Mouse (Mus musculus): ENCODE data around the gene Baiap3. TPM values are rescaled to one million over a fixed set of nuclear protein-coding genes. Genes with fewer than 3 reads are reported as not detected.

Gene Baiap3
- polyA plus RNA-seq, 1 experiment from 2014 or later, result 1.8 TPM

- H3K36me3 ChIP-seq (ENCODE audit: control insufficient read depth, insufficient read depth, low read length), result no peaks in the 10 kb centered on the region
- 34% methylated on average over 10 of the region's 10 CpGs for WGBS
- H3K9me3 ChIP-seq (ENCODE audit: control insufficient read depth, low read length), result no peaks in the 10 kb centered on the region
- peak overlapping the region; percentile 29; the same call in 1 of the 2 replicates for H3K9ac ChIP-seq (ENCODE audit: low read length)
- H3K4me2 ChIP-seq (ENCODE audit: low read depth), result 0 out of 2 replicates have a peak overlapping the region, but pooled peaks have one; percentile 9
- DNase-seq (ENCODE audit: low spot score) (peak; percentile 29), ATAC-seq (ENCODE audit: insufficient read depth, low FRiP score, low TSS enrichment) (no peak)
- H3K27me3 ChIP-seq (ENCODE audit: control insufficient read depth, insufficient read depth, low read length), result peaks cover 17% of the 10 kb centered on the region
- H3K4me1 ChIP-seq (ENCODE audit: control insufficient read depth, insufficient read depth, low read length), result peaks cover 18% of the 10 kb centered on the region
- no peak overlapping the region for H3K4me3 ChIP-seq (ENCODE audit: low read depth, low read length)
- no peak overlapping the region for H3K27ac ChIP-seq (ENCODE audit: low read depth, low read length)
Observed at GRCm38 (mm10) chr17:25253760-25254159, 2.4 kb downstream of the Baiap3 start.

- Histone ChIP-seq H3K4me2 (ENCODE audit: low read depth) (no peak overlapping the region), H3K4me1 (ENCODE audit: control insufficient read depth, insufficient read depth, low read length) (peaks cover 18% of the 10 kb centered on the region), H3K9ac (ENCODE audit: low read length) (no peak overlapping the region), H3K36me3 (ENCODE audit: control insufficient read depth, insufficient read depth, low read length) (no peaks in the 10 kb centered on the region), H3K9me3 (ENCODE audit: control insufficient read depth, low read length) (no peaks in the 10 kb centered on the region), H3K27ac (ENCODE audit: low read depth, low read length) (no peak overlapping the region), H3K27me3 (ENCODE audit: control insufficient read depth, insufficient read depth, low read length) (peaks cover 17% of the 10 kb centered on the region), H3K4me3 (ENCODE audit: low read depth, low read length) (no peak overlapping the region)
- DNase-seq (ENCODE audit: low spot score), result peak; percentile 24
- WGBS, result 38% methylated on average over 3 of the region's 3 CpGs
- no peak for ATAC-seq (ENCODE audit: insufficient read depth, low FRiP score, low TSS enrichment)
Observed at GRCm38 (mm10) chr17:25252643-25253042, 3.5 kb downstream of the Baiap3 start.

GRCm38 (mm10) chr17:25250181-25250835 lies 5.9 kb downstream of the Baiap3 start:
- Histone ChIP-seq H3K4me3 (ENCODE audit: low read depth, low read length) (no peak overlapping the region), H3K4me1 (ENCODE audit: control insufficient read depth, insufficient read depth, low read length) (peaks cover 9% of the 10 kb centered on the region; the same call in 1 of the 2 replicates), H3K36me3 (ENCODE audit: control insufficient read depth, insufficient read depth, low read length) (no peaks in the 10 kb centered on the region), H3K27me3 (ENCODE audit: control insufficient read depth, insufficient read depth, low read length) (peaks cover 6% of the 10 kb centered on the region), H3K27ac (ENCODE audit: low read depth, low read length) (no peak overlapping the region), H3K4me2 (ENCODE audit: low read depth) (no peak overlapping the region), H3K9me3 (ENCODE audit: control insufficient read depth, low read length) (no peaks in the 10 kb centered on the region), H3K9ac (ENCODE audit: low read length) (no peak overlapping the region)
- 78% methylated on average over 8 of the region's 8 CpGs for WGBS
- ATAC-seq (ENCODE audit: insufficient read depth, low FRiP score, low TSS enrichment) (no peak), DNase-seq (ENCODE audit: low spot score) (no peak)

- no peak overlapping the region for H3K4me2 ChIP-seq (ENCODE audit: low read depth)
- WGBS, result 83% methylated on average over 18 of the region's 18 CpGs
- H3K9ac ChIP-seq (ENCODE audit: low read length), result no peak overlapping the region
- DNase-seq (ENCODE audit: low spot score) (no peak), ATAC-seq (ENCODE audit: insufficient read depth, low FRiP score, low TSS enrichment) (no peak)
- no peak overlapping the region for H3K27ac ChIP-seq (ENCODE audit: low read depth, low read length)
- no peaks in the 10 kb centered on the region for H3K27me3 ChIP-seq (ENCODE audit: control insufficient read depth, insufficient read depth, low read length)
- H3K4me3 ChIP-seq (ENCODE audit: low read depth, low read length), result no peak overlapping the region
- H3K9me3 ChIP-seq (ENCODE audit: control insufficient read depth, low read length), result no peaks in the 10 kb centered on the region
- H3K36me3 ChIP-seq (ENCODE audit: control insufficient read depth, insufficient read depth, low read length), result peaks cover 11% of the 10 kb centered on the region
- 0 out of 2 replicates have a peak, but pooled peaks cover 2% of the 10 kb centered on the region for H3K4me1 ChIP-seq (ENCODE audit: control insufficient read depth, insufficient read depth, low read length)
Observed at GRCm38 (mm10) chr17:25248033-25248750, 8.0 kb downstream of the Baiap3 start.

- no peak overlapping the region for H3K4me2 ChIP-seq (ENCODE audit: low read depth)
- no peak overlapping the region for H3K9ac ChIP-seq (ENCODE audit: low read length)
- no peak overlapping the region for H3K4me3 ChIP-seq (ENCODE audit: low read depth, low read length)
- peaks cover 14% of the 10 kb centered on the region for H3K36me3 ChIP-seq (ENCODE audit: control insufficient read depth, insufficient read depth, low read length)
- H3K27ac ChIP-seq (ENCODE audit: low read depth, low read length), result no peak overlapping the region
- no peaks in the 10 kb centered on the region for H3K27me3 ChIP-seq (ENCODE audit: control insufficient read depth, insufficient read depth, low read length)
- DNase-seq (ENCODE audit: low spot score) (no peak), ATAC-seq (ENCODE audit: insufficient read depth, low FRiP score, low TSS enrichment) (no peak)
- WGBS, result 85% methylated on average over 16 of the region's 16 CpGs
- peaks cover 5% of the 10 kb centered on the region for H3K4me1 ChIP-seq (ENCODE audit: control insufficient read depth, insufficient read depth, low read length)
- no peaks in the 10 kb centered on the region for H3K9me3 ChIP-seq (ENCODE audit: control insufficient read depth, low read length)
Observed at GRCm38 (mm10) chr17:25244239-25244638, 11.9 kb downstream of the Baiap3 start.

GRCm38 (mm10) chr17:25243131-25243780 lies 12.9 kb downstream of the Baiap3 start:
- WGBS, result 90% methylated on average over 11 of the region's 11 CpGs
- no peaks in the 10 kb centered on the region for H3K27me3 ChIP-seq (ENCODE audit: control insufficient read depth, insufficient read depth, low read length)

GRCm38 (mm10) chr17:25239695-25240636 lies 16.2 kb downstream of the Baiap3 start, which contains the start of the genes Gnptg and Tsr3:
TSS of gene Gnptg (minus strand) at chr17:25240124.
TSS of gene Tsr3 (plus strand) at chr17:25240170.
- Histone ChIP-seq H3K9ac (ENCODE audit: low read length) (peak within 1 kb of the TSS; percentile 85), H3K4me1 (ENCODE audit: control insufficient read depth, insufficient read depth, low read length) (peaks cover 8% of the 10 kb centered on the region), H3K9me3 (ENCODE audit: control insufficient read depth, low read length) (no peaks in the 10 kb centered on the region), H3K27ac (ENCODE audit: low read depth, low read length) (peak within 1 kb of the TSS; percentile 49), H3K27me3 (ENCODE audit: control insufficient read depth, insufficient read depth, low read length) (no peaks in the 10 kb centered on the region), H3K4me2 (ENCODE audit: low read depth) (peak within 1 kb of the TSS; percentile 89), H3K36me3 (ENCODE audit: control insufficient read depth, insufficient read depth, low read length) (peaks cover 19% of the 10 kb centered on the region), H3K4me3 (ENCODE audit: low read depth, low read length) (peak within 1 kb of the TSS; percentile 85)
- peak; percentile 75; the same call in 1 of the 2 replicates for ATAC-seq (ENCODE audit: insufficient read depth, low FRiP score, low TSS enrichment)
- under 1% methylated on average over 80 of the region's 80 CpGs for WGBS
- peak; percentile 91 for DNase-seq (ENCODE audit: low spot score)

More at GRCm38 (mm10) chr17:25243131-25243780, 12.9 kb downstream of the Baiap3 start:
- Histone ChIP-seq H3K4me1 (ENCODE audit: control insufficient read depth, insufficient read depth, low read length) (peaks cover 8% of the 10 kb centered on the region), H3K36me3 (ENCODE audit: control insufficient read depth, insufficient read depth, low read length) (peaks cover 14% of the 10 kb centered on the region), H3K9me3 (ENCODE audit: control insufficient read depth, low read length) (no peaks in the 10 kb centered on the region), H3K4me3 (ENCODE audit: low read depth, low read length) (no peak overlapping the region), H3K9ac (ENCODE audit: low read length) (no peak overlapping the region), H3K27ac (ENCODE audit: low read depth, low read length) (no peak overlapping the region), H3K4me2 (ENCODE audit: low read depth) (no peak overlapping the region)
- DNase-seq (ENCODE audit: low spot score) (no peak), ATAC-seq (ENCODE audit: insufficient read depth, low FRiP score, low TSS enrichment) (no peak)

- Histone ChIP-seq H3K4me3 (ENCODE audit: low read depth, low read length) (no peak overlapping the region), H3K4me2 (ENCODE audit: low read depth) (no peak overlapping the region), H3K4me1 (ENCODE audit: control insufficient read depth, insufficient read depth, low read length) (peaks cover 4% of the 10 kb centered on the region; the same call in 1 of the 2 replicates), H3K27ac (ENCODE audit: low read depth, low read length) (no peak overlapping the region), H3K9me3 (ENCODE audit: control insufficient read depth, low read length) (no peaks in the 10 kb centered on the region), H3K36me3 (ENCODE audit: control insufficient read depth, insufficient read depth, low read length) (peaks cover 9% of the 10 kb centered on the region; the same call in 1 of the 2 replicates), H3K9ac (ENCODE audit: low read length) (no peak overlapping the region), H3K27me3 (ENCODE audit: control insufficient read depth, insufficient read depth, low read length) (no peaks in the 10 kb centered on the region)
- no peak for DNase-seq (ENCODE audit: low spot score)
- ATAC-seq (ENCODE audit: insufficient read depth, low FRiP score, low TSS enrichment), result no peak
- WGBS, result 83% methylated on average over 9 of the region's 9 CpGs
Observed at GRCm38 (mm10) chr17:25235635-25236034, 20.5 kb downstream of the Baiap3 start.
